In the genomic region with DNA sequence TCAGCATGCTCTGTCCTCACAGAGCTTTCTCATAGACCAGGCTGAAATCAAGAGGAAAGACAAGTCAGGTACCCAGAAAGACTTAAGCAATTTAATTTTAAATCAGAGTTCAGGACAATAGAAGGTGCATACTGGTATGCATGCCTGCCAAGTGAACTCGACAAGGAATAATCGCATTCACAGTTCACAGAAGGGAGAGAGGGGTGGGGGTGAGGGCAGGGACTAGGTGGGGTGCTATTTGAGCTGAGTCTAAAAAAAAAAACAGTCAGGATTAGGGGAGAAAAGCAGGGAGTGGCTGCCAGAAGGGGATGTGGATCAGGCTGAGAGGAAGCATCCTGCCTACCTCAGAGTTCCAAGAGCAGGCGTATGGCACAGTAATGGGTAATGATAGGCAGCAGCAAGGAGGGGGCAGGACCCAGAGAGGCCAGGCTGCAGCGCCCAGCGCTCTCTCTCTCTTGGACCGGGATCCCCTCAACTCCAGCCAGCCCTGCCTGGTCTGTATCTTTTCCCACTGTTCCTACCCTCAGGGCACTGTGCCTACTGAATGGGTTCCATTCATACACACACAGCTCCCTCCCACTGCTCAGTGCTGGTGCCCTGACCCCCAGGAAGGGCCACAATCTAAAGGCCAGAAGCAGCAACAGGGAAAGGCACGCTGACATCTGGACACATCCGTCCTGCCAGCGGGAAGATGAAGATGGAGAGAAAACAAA, we compare ENCODE assay signal across 28 mouse cellular contexts. TPM values are rescaled to one million over a fixed set of nuclear protein-coding genes. Genes with fewer than 3 reads are reported as not detected.
A peak's percentile ranks its signal among the peaks of the same experiment; 100 is the strongest.
DNase-seq lines count a peak whose midpoint lies in the region; ATAC-seq and TF ChIP-seq lines count a peak whose summit lies in the region.
"Had no signal": no experiment of that assay in that cellular context is flagged by ENCODE, and none has a peak within 500 bp of the region (broad histone marks: within the 10 kb centered on the region; RNA-seq: fewer than 3 reads in every experiment).

No protein-coding gene starts in this region.

- no peak for TF ChIP-seq CTCF in liver, postnatal 0 days (IDR thresholded peaks at IDR 0.05; ENCODE audit: low read depth)

- H3K4me2 ChIP-seq in embryonic facial prominence, embryonic 13.5 days: no peak overlapping the region
- no peak overlapping the region for H3K4me2 ChIP-seq in liver, embryonic 13.5 days
- no peak overlapping the region for H3K4me2 ChIP-seq in liver, postnatal 0 days (ENCODE audit: low read depth, low read length)
- H3K4me2 ChIP-seq in embryonic facial prominence, embryonic 14.5 days (ENCODE audit: low read depth, low read length): no peak overlapping the region
- no peak overlapping the region for H3K4me2 ChIP-seq in stomach, embryonic 15.5 days
- H3K4me2 ChIP-seq: embryonic facial prominence, embryonic 12.5 days; forebrain, embryonic 12.5 days; heart, embryonic 11.5 days; heart, embryonic 15.5 days; hindbrain, embryonic 15.5 days had no signal

- 31% methylated on average over 9 of the region's 9 CpGs for WGBS in embryonic facial prominence, embryonic 13.5 days
- 45% methylated on average over 9 of the region's 9 CpGs for WGBS in embryonic facial prominence, embryonic 10.5 days
- WGBS in liver, embryonic 13.5 days (ENCODE audit: insufficient replicate concordance): 85% methylated on average over 9 of the region's 9 CpGs
- WGBS in liver, postnatal 0 days (ENCODE audit: insufficient replicate concordance): 94% methylated on average over 9 of the region's 9 CpGs
- 52% methylated on average over 9 of the region's 9 CpGs for WGBS in embryonic facial prominence, embryonic 14.5 days
- 78% methylated on average over 9 of the region's 9 CpGs for WGBS in stomach, embryonic 15.5 days

- no peak for TF ChIP-seq EP300 in liver, postnatal 0 days (IDR thresholded peaks at IDR 0.05; ENCODE audit: low read depth)

- H3K4me1 ChIP-seq in embryonic facial prominence, embryonic 13.5 days: no peaks in the 10 kb centered on the region
- peaks cover 13% of the 10 kb centered on the region for H3K4me1 ChIP-seq in embryonic facial prominence, embryonic 10.5 days
- no peaks in the 10 kb centered on the region for H3K4me1 ChIP-seq in liver, embryonic 13.5 days (replicated peaks)
- H3K4me1 ChIP-seq in liver, postnatal 0 days (ENCODE audit: insufficient read depth): no peaks in the 10 kb centered on the region
- no peaks in the 10 kb centered on the region for H3K4me1 ChIP-seq in embryonic facial prominence, embryonic 14.5 days (ENCODE audit: control insufficient read depth, insufficient read depth, low read length)
- H3K4me1 ChIP-seq in stomach, embryonic 15.5 days: no peaks in the 10 kb centered on the region
- H3K4me1 ChIP-seq: embryonic facial prominence, embryonic 12.5 days; forebrain, embryonic 12.5 days; heart, embryonic 15.5 days; hindbrain, embryonic 15.5 days had no signal

- no peaks in the 10 kb centered on the region for H3K9me3 ChIP-seq in embryonic facial prominence, embryonic 13.5 days
- no peaks in the 10 kb centered on the region for H3K9me3 ChIP-seq in embryonic facial prominence, embryonic 10.5 days
- no peaks in the 10 kb centered on the region for H3K9me3 ChIP-seq in liver, embryonic 13.5 days (replicated peaks)
- no peaks in the 10 kb centered on the region for H3K9me3 ChIP-seq in liver, postnatal 0 days (ENCODE audit: low read length)
- H3K9me3 ChIP-seq in embryonic facial prominence, embryonic 14.5 days (ENCODE audit: control insufficient read depth, low read length): no peaks in the 10 kb centered on the region
- no peaks in the 10 kb centered on the region for H3K9me3 ChIP-seq in stomach, embryonic 15.5 days
- H3K9me3 ChIP-seq: embryonic facial prominence, embryonic 12.5 days; forebrain, embryonic 12.5 days; heart, embryonic 15.5 days; hindbrain, embryonic 15.5 days had no signal

- H3K4me3 ChIP-seq in embryonic facial prominence, embryonic 13.5 days: no peak overlapping the region
- H3K4me3 ChIP-seq in embryonic facial prominence, embryonic 10.5 days: no peak overlapping the region
- H3K4me3 ChIP-seq in liver, embryonic 13.5 days (replicated peaks): no peak overlapping the region
- no peak overlapping the region for H3K4me3 ChIP-seq in liver, postnatal 0 days (ENCODE audit: low read depth, low read length)
- no peak overlapping the region for H3K4me3 ChIP-seq in embryonic facial prominence, embryonic 14.5 days (ENCODE audit: low read depth, low read length)
- H3K4me3 ChIP-seq in stomach, embryonic 15.5 days (replicated peaks): no peak overlapping the region
- H3K4me3 ChIP-seq: embryonic facial prominence, embryonic 12.5 days; erythroblast, embryonic 14.5 days; forebrain, embryonic 12.5 days; heart, adult 2 months; heart, embryonic 15.5 days; hindbrain, embryonic 15.5 days had no signal

- ATAC-seq in embryonic facial prominence, embryonic 13.5 days (ENCODE audit: insufficient number of reproducible peaks, insufficient read depth, low FRiP score, low TSS enrichment, low read depth): no peak
- no peak for ATAC-seq in liver, embryonic 13.5 days (ENCODE audit: low read depth)
- ATAC-seq in liver, postnatal 0 days: no peak
- ATAC-seq in embryonic facial prominence, embryonic 14.5 days (ENCODE audit: low read depth): peak; percentile 62
- no peak for ATAC-seq in stomach, embryonic 15.5 days (ENCODE audit: insufficient read depth, low FRiP score, low read depth)
- ATAC-seq: CD4-positive, CD25-positive, alpha-beta regulatory T cell, adult 4 months; forebrain, embryonic 16.5 days had no signal

- 0 out of 2 replicates have a peak overlapping the region, but pooled peaks have one; percentile 7 for H3K27ac ChIP-seq in embryonic facial prominence, embryonic 13.5 days
- H3K27ac ChIP-seq in embryonic facial prominence, embryonic 10.5 days (replicated peaks): no peak overlapping the region
- H3K27ac ChIP-seq in liver, embryonic 13.5 days: 0 out of 2 replicates have a peak overlapping the region, but pooled peaks have one; percentile 9
- no peak overlapping the region for H3K27ac ChIP-seq in liver, postnatal 0 days (ENCODE audit: low read depth)
- no peak overlapping the region; the same call in 1 of the 2 replicates for H3K27ac ChIP-seq in embryonic facial prominence, embryonic 14.5 days (replicated peaks; ENCODE audit: low read depth, low read length)
- peak overlapping the region; percentile 18; the same call in 1 of the 2 replicates for H3K27ac ChIP-seq in stomach, embryonic 15.5 days
- H3K27ac ChIP-seq: embryonic facial prominence, embryonic 12.5 days; forebrain, embryonic 12.5 days; heart, adult 2 months; heart, embryonic 15.5 days; hindbrain, embryonic 15.5 days had no signal

- H3K27me3 ChIP-seq in embryonic facial prominence, embryonic 13.5 days: no peaks in the 10 kb centered on the region
- H3K27me3 ChIP-seq in embryonic facial prominence, embryonic 10.5 days (replicated peaks; ENCODE audit: low read depth, poor library complexity, severe bottlenecking): no peaks in the 10 kb centered on the region
- no peaks in the 10 kb centered on the region for H3K27me3 ChIP-seq in liver, embryonic 13.5 days
- no peaks in the 10 kb centered on the region for H3K27me3 ChIP-seq in liver, postnatal 0 days (ENCODE audit: insufficient read depth, low read length)
- H3K27me3 ChIP-seq in embryonic facial prominence, embryonic 14.5 days (replicated peaks; ENCODE audit: control insufficient read depth, insufficient read depth, low read length): no peaks in the 10 kb centered on the region
- H3K27me3 ChIP-seq in stomach, embryonic 15.5 days (replicated peaks): no peaks in the 10 kb centered on the region
- H3K27me3 ChIP-seq: embryonic facial prominence, embryonic 12.5 days; forebrain, embryonic 12.5 days; heart, embryonic 15.5 days; hindbrain, embryonic 15.5 days had no signal

- no peak overlapping the region for H3K9ac ChIP-seq in embryonic facial prominence, embryonic 13.5 days
- no peak overlapping the region for H3K9ac ChIP-seq in liver, embryonic 13.5 days
- no peak overlapping the region for H3K9ac ChIP-seq in liver, postnatal 0 days (replicated peaks)
- no peak overlapping the region for H3K9ac ChIP-seq in embryonic facial prominence, embryonic 14.5 days (ENCODE audit: low read depth, low read length)
- no peak overlapping the region for H3K9ac ChIP-seq in stomach, embryonic 15.5 days
- H3K9ac ChIP-seq: embryonic facial prominence, embryonic 12.5 days; forebrain, embryonic 12.5 days; heart, embryonic 15.5 days; hindbrain, embryonic 15.5 days had no signal

- peaks cover 57% of the 10 kb centered on the region for H3K36me3 ChIP-seq in embryonic facial prominence, embryonic 13.5 days
- H3K36me3 ChIP-seq in embryonic facial prominence, embryonic 10.5 days (replicated peaks): peaks cover 60% of the 10 kb centered on the region
- H3K36me3 ChIP-seq in liver, embryonic 13.5 days: peaks cover 59% of the 10 kb centered on the region
- H3K36me3 ChIP-seq in liver, postnatal 0 days (replicated peaks; ENCODE audit: insufficient read depth, low read length): peaks cover 42% of the 10 kb centered on the region
- H3K36me3 ChIP-seq in embryonic facial prominence, embryonic 14.5 days (ENCODE audit: control insufficient read depth, insufficient read depth, low read length): peaks cover 57% of the 10 kb centered on the region
- H3K36me3 ChIP-seq in stomach, embryonic 15.5 days: peaks cover 50% of the 10 kb centered on the region

- no peak for DNase-seq in embryonic facial prominence, embryonic 10.5 days (ENCODE audit: low spot score)
- no peak for DNase-seq in liver, embryonic 13.5 days
- no peak for DNase-seq in liver, postnatal 0 days
- DNase-seq in embryonic facial prominence, embryonic 14.5 days (ENCODE audit: low spot score): peak; percentile 47
- no peak for DNase-seq in adrenal gland, postnatal 14 days
- DNase-seq in neural tube, embryonic 10.5 days (ENCODE audit: extremely low spot score, low spot score): no peak
- DNase-seq: adrenal gland, adult 2 months; adrenal gland, postnatal 36 days; B cell, adult 2 months; cerebellum, adult 8-10 months; cerebellum, postnatal 14 days; embryo, embryonic 11 days; gastrocnemius, postnatal 14 days; heart, adult 2 months; heart, postnatal 14 days had no signal

RNA-seq across cellular contexts. Expression of a gene that starts 9.7 kb away (rescaled TPM):
- polyA plus RNA-seq in embryonic facial prominence, embryonic 13.5 days (2015; fragmentation: Nextera tagmentation; extraction: Ambion mirVana): 25.3 and 27.9 TPM in 2 replicates
- polyA plus RNA-seq in embryonic facial prominence, embryonic 10.5 days (2016; fragmentation: Nextera tagmentation; extraction: Ambion mirVana): 34.5 and 36.8 TPM in 2 replicates
- 11.6 and 15.2 TPM in 2 replicates for polyA plus RNA-seq in liver, embryonic 13.5 days (2015; fragmentation: Nextera tagmentation; extraction: Ambion mirVana)
- polyA plus RNA-seq in liver, postnatal 0 days (2015; fragmentation: Nextera tagmentation; extraction: Ambion mirVana): 4.3 and 4.7 TPM in 2 replicates
- 24.9 and 29.4 TPM in 2 replicates for polyA plus RNA-seq in embryonic facial prominence, embryonic 14.5 days (2014; fragmentation: Nextera tagmentation; extraction: Ambion mirVana)
- 20.1 and 25.2 TPM in 2 replicates for polyA plus RNA-seq in stomach, embryonic 15.5 days (2015; fragmentation: Nextera tagmentation; extraction: Ambion mirVana)
- 45.2 and 49.5 TPM in 2 replicates for total RNA-seq in adrenal gland, postnatal 14 days (2021)

RNA-seq across cellular contexts. Expression of a gene that starts 16.5 kb away (rescaled TPM):
- polyA plus RNA-seq in embryonic facial prominence, embryonic 13.5 days (2015; fragmentation: Nextera tagmentation; extraction: Ambion mirVana): 20.0 and 27.9 TPM in 2 replicates
- 2.9 and 4.5 TPM in 2 replicates for polyA plus RNA-seq in embryonic facial prominence, embryonic 10.5 days (2016; fragmentation: Nextera tagmentation; extraction: Ambion mirVana)
- 13.8 and 14.7 TPM in 2 replicates for polyA plus RNA-seq in liver, embryonic 13.5 days (2015; fragmentation: Nextera tagmentation; extraction: Ambion mirVana)
- polyA plus RNA-seq in liver, postnatal 0 days (2015; fragmentation: Nextera tagmentation; extraction: Ambion mirVana): 7.3 and 10.7 TPM in 2 replicates
- 18.4 and 20.4 TPM in 2 replicates for polyA plus RNA-seq in embryonic facial prominence, embryonic 14.5 days (2014; fragmentation: Nextera tagmentation; extraction: Ambion mirVana)
- 44.5 and 73.3 TPM in 2 replicates for polyA plus RNA-seq in stomach, embryonic 15.5 days (2015; fragmentation: Nextera tagmentation; extraction: Ambion mirVana)
- 2.7 TPM in 1 of 2 replicates, not detected in the other for total RNA-seq in adrenal gland, postnatal 14 days (2021)
- total RNA-seq: common myeloid progenitor, adult 5-6 weeks; gastrocnemius, adult 18-20 months; gastrocnemius, postnatal 14 days; heart, adult 2 months; hematopoietic stem cell, adult 5-6 weeks had no signal

RNA-seq across cellular contexts. Expression of a gene that starts 21.0 kb away (rescaled TPM):
- 93.3 and 94.0 TPM in 2 replicates for polyA plus RNA-seq in embryonic facial prominence, embryonic 13.5 days (2015; fragmentation: Nextera tagmentation; extraction: Ambion mirVana)
- 95.7 and 96.7 TPM in 2 replicates for polyA plus RNA-seq in embryonic facial prominence, embryonic 10.5 days (2016; fragmentation: Nextera tagmentation; extraction: Ambion mirVana)
- polyA plus RNA-seq in liver, embryonic 13.5 days (2015; fragmentation: Nextera tagmentation; extraction: Ambion mirVana): 38.9 and 39.9 TPM in 2 replicates
- 39.4 and 43.9 TPM in 2 replicates for polyA plus RNA-seq in liver, postnatal 0 days (2015; fragmentation: Nextera tagmentation; extraction: Ambion mirVana)
- 83.7 and 90.7 TPM in 2 replicates for polyA plus RNA-seq in embryonic facial prominence, embryonic 14.5 days (2014; fragmentation: Nextera tagmentation; extraction: Ambion mirVana)
- polyA plus RNA-seq in stomach, embryonic 15.5 days (2015; fragmentation: Nextera tagmentation; extraction: Ambion mirVana): 67.0 and 68.6 TPM in 2 replicates
- 102 and 113 TPM in 2 replicates for total RNA-seq in adrenal gland, postnatal 14 days (2021)

Comparison
In these comparisons a context has a peak if more than half of its experiments do, and no peak if none do; other contexts are left out.
1. H3K27ac ChIP-seq: peak in embryonic facial prominence, embryonic 13.5 days (single experiment), liver, embryonic 13.5 days (single experiment) and stomach, embryonic 15.5 days (single experiment); none in embryonic facial prominence, embryonic 10.5 days (single experiment), liver, postnatal 0 days (single experiment) and embryonic facial prominence, embryonic 14.5 days (single experiment).